Mouse (Mus musculus) forebrain, embryonic 14.5 days (tissue): ENCODE measurements around the gene Ggnbp2. TPM values are rescaled to one million over a fixed set of nuclear protein-coding genes. Genes with fewer than 3 reads are reported as not detected.

Source experiments
- ATAC-seq: fragments of 200-750 bp; cut with Nextera tagmentation; 2 replicates; pipeline ENCODE4 v1.8.0; 2017; ENCODE audit warnings: mild to moderate bottlenecking, moderate library complexity
- DNase-seq: peaks from one replicate; pipeline ENCODE4 v3.0.0-alpha.2; 2015; ENCODE audit warnings: low spot score
- H3K27ac ChIP-seq: fragments of 300-500 bp; sonication (generic); 2 replicates; pipeline ENCODE4 v1.5.1; 2014; ENCODE audit warnings: low read depth, mild to moderate bottlenecking, control low read depth, low read length, moderate library complexity
- H3K27me3 ChIP-seq: fragments of 300-500 bp; sonication (generic); replicated peaks from 2 replicates; pipeline ENCODE4 v1.6.1; 2014; ENCODE audit warnings: low read length, control low read depth, mixed read lengths; ENCODE audit not compliant: control insufficient read depth, insufficient read depth
- H3K36me3 ChIP-seq: fragments of 300-500 bp; sonication (generic); 2 replicates; pipeline ENCODE4 v1.6.1; 2014; ENCODE audit warnings: low read length, control low read depth; ENCODE audit not compliant: control insufficient read depth, insufficient read depth
- H3K4me1 ChIP-seq: fragments of 300-500 bp; sonication (generic); 2 replicates; pipeline ENCODE4 v1.6.1; 2014; ENCODE audit warnings: antibody characterized with exemption, low read length, control low read depth; ENCODE audit not compliant: control insufficient read depth, insufficient read depth
- H3K4me2 ChIP-seq: fragments of 300-500 bp; sonication (generic); 2 replicates; pipeline ENCODE4 v1.6.1; 2014; ENCODE audit warnings: mild to moderate bottlenecking, control low read depth, low read length
- H3K4me3 ChIP-seq: fragments of 300-500 bp; sonication (generic); 2 replicates; pipeline ENCODE4 v1.5.1; 2014; ENCODE audit warnings: low read depth, low read length, control low read depth
- H3K9ac ChIP-seq: fragments of 300-500 bp; sonication (generic); 2 replicates; pipeline ENCODE4 v1.6.1; 2014; ENCODE audit warnings: mild to moderate bottlenecking, low read length, control low read depth, moderate library complexity
- H3K9me3 ChIP-seq: fragments of 300-500 bp; sonication (generic); replicated peaks from 2 replicates; pipeline ENCODE4 v1.6.1; 2016; ENCODE audit warnings: low read length, control low read depth, mixed read lengths; ENCODE audit not compliant: control insufficient read depth
- WGBS: fragments of 180-500 bp; shearing (Covaris S2); extraction: QIAGEN DNeasy Blood & Tissue Kit; methylation state at CpG from one replicate; pipeline ENCODE4 v1.1.7; 2014; 5-methylcytosine and 5-hydroxymethylcytosine counted together
- polyA plus RNA-seq: library from polyadenylated mRNA; unstranded; fragments of >200 nt; fragmentation: Nextera tagmentation; extraction: Ambion mirVana; gene quantifications from 2 replicates; pipeline ENCODE4 v1.2.1, GENCODE M21; 2014

Gene Ggnbp2
- polyA plus RNA-seq, 1 experiment from 2014 or later = 55.2 TPM

- 93% methylated on average over 6 of the region's 6 CpGs for whole genome bisulfite sequencing
- no peaks in the 10 kb centered on the region for H3K9me3 ChIP-seq
- H3K36me3 ChIP-seq = peaks cover 90% of the 10 kb centered on the region
- no peak overlapping the region for H3K9ac ChIP-seq
- no peaks in the 10 kb centered on the region for H3K4me1 ChIP-seq
- DNase-seq = no peak
- H3K4me3 ChIP-seq = no peak overlapping the region
- no peak overlapping the region for H3K4me2 ChIP-seq
- H3K27me3 ChIP-seq = no peaks in the 10 kb centered on the region
- no peak overlapping the region for H3K27ac ChIP-seq
- ATAC-seq = no peak
Measured at GRCm38 (mm10) chr11:84908480-84908879, 37.9 kb upstream of the Ggnbp2 start.

DNA sequence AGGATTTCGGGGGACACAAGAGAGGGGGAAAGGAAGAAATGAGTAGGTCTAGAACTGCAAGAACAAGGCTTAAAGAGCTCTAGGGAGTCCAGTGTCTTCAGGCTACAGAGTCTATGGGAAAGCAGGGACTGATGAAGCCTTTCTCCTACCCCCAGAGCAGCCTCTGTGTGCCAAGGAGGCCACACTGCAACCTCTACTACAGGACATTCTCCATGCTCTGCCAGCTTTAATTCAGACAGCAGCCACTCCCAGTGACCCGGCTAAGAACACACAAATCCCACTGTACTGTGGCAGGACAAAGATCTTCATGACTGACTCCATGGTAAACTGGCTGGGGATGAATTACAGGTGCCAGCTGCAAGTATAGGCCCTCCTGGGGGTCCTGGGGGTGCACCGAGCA is 36.5 kb upstream of the Ggnbp2 start:
- ATAC-seq (no peak), DNase-seq (no peak)
- Histone ChIP-seq H3K4me3 (no peak overlapping the region), H3K27ac (no peak overlapping the region), H3K9ac (no peak overlapping the region), H3K36me3 (peaks cover 94% of the 10 kb centered on the region), H3K4me2 (no peak overlapping the region), H3K9me3 (no peaks in the 10 kb centered on the region), H3K27me3 (no peaks in the 10 kb centered on the region), H3K4me1 (no peaks in the 10 kb centered on the region)
- 81% methylated on average over 3 of the region's 3 CpGs for WGBS

DNA sequence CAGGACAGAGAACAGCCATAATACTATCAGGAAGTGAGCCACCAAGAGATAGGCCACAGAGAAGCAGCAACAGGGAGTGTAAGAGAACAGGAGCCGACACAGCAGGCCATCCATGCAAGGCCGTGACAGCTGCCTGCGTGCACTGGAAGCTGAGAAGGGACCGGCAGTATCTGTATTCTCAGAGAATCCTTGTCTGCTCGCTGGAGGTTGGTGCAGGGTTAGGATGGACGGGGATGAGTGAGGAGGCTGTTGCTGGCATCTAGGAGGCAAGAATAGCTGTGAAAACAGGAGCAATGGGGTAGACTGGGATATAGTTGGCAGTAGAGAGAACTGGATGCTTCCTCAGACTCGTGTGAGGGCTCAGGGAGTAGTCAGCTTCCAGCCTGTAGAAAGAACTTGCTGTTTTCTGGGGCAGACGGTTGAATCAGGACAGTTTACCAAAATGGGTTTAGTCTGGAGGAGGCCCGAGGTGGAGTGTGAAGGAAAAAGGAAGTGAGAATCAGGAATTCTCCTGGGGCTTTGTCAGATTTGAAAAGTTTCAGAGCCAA is 34.1 kb upstream of the Ggnbp2 start:
- Histone ChIP-seq H3K4me1 (no peaks in the 10 kb centered on the region), H3K9me3 (no peaks in the 10 kb centered on the region), H3K9ac (no peak overlapping the region), H3K4me3 (no peak overlapping the region), H3K36me3 (peaks cover 93% of the 10 kb centered on the region), H3K27me3 (no peaks in the 10 kb centered on the region), H3K27ac (no peak overlapping the region), H3K4me2 (no peak overlapping the region)
- WGBS = 91% methylated on average over 9 of the region's 9 CpGs
- ATAC-seq (no peak), DNase-seq (no peak)

GRCm38 (mm10) chr11:84893113-84893512 is 22.5 kb upstream of the Ggnbp2 start:
- no peak overlapping the region for H3K4me2 ChIP-seq
- no peak overlapping the region for H3K4me3 ChIP-seq
- H3K36me3 ChIP-seq = peaks cover 54% of the 10 kb centered on the region
- WGBS = 94% methylated on average over 15 of the region's 15 CpGs
- H3K27ac ChIP-seq = no peak overlapping the region
- H3K9me3 ChIP-seq = no peaks in the 10 kb centered on the region
- ATAC-seq = no peak
- H3K4me1 ChIP-seq = no peaks in the 10 kb centered on the region
- no peak overlapping the region for H3K9ac ChIP-seq
- DNase-seq = no peak
- H3K27me3 ChIP-seq = no peaks in the 10 kb centered on the region

DNA sequence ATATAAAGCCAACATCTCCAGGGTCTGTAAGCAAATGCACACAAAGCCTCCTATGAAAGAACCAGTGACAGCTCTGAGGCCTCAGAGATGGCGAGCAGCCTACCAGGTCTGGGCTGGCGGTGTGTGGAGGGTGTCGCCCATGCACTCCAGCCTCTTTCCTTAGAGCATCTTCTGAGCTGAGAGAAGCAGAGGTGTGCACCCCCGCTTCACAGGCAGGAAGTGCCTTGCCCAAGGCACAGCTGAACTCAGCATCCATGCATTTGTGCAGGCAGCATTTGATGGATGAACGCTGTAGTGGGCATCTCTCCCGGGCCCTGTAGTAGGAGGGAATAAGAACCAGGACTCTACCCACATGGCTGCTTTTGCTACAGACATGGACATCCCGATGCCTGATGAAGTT is 21.1 kb upstream of the Ggnbp2 start:
- Histone ChIP-seq H3K27me3 (no peaks in the 10 kb centered on the region), H3K9ac (no peak overlapping the region), H3K4me1 (no peaks in the 10 kb centered on the region), H3K9me3 (no peaks in the 10 kb centered on the region), H3K4me2 (no peak overlapping the region), H3K36me3 (peaks cover 53% of the 10 kb centered on the region), H3K4me3 (no peak overlapping the region), H3K27ac (no peak overlapping the region)
- DNase-seq (no peak), ATAC-seq (no peak)
- 96% methylated on average over 7 of the region's 7 CpGs for WGBS

DNA sequence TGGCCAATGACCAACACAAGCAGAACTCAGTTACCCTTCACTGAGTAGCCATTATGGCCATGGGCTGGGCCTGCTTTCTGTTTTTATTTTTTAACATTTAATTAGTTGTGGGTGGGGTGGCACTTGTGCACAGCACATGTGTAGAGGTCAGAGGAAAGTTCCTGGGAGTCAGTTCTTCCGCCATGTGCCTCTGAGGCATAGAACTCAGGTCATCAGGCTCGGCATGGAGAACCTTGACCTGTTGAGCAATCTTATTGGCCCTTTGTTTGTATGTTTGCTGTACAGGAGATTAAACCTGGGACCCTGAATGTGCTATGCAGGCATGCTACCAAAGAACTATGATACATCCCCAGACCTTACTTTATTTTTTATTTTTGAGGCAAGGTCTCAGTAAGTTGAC is 18.9 kb upstream of the Ggnbp2 start:
- WGBS = 94% methylated on average over 2 of the region's 2 CpGs
- H3K27ac ChIP-seq = no peak overlapping the region

DNA sequence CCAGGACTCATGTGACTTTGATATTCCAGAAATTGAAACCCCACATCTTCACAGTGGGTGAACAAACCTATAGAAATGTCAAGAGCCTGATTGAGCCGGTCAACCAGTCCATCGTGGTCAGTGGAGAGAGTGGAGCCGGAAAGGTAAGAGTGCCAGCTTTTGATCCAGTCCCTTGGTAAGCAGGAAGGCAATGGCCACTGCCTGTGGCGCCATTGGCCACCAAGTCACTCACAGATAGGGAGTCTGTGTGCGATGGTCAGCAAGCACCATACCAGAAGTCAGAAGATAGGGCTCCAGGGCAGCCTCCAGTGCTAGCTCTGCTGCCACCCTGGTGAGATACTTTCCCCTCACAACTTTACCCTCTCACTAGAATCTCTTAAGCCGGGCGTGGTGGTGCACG is 17.4 kb upstream of the Ggnbp2 start:
- H3K36me3 ChIP-seq = peaks cover 55% of the 10 kb centered on the region
- 96% methylated on average over 8 of the region's 8 CpGs for WGBS

More for the DNA sequence above, 18.9 kb upstream of the Ggnbp2 start:
- no peaks in the 10 kb centered on the region for H3K9me3 ChIP-seq
- no peak overlapping the region for H3K9ac ChIP-seq
- no peak overlapping the region for H3K4me2 ChIP-seq
- no peak for ATAC-seq
- H3K36me3 ChIP-seq = peaks cover 56% of the 10 kb centered on the region
- H3K27me3 ChIP-seq = no peaks in the 10 kb centered on the region
- no peaks in the 10 kb centered on the region for H3K4me1 ChIP-seq
- no peak overlapping the region for H3K4me3 ChIP-seq
- DNase-seq = no peak

GRCm38 (mm10) chr11:84886767-84887511 is 16.3 kb upstream of the Ggnbp2 start:
- Histone ChIP-seq H3K27me3 (no peaks in the 10 kb centered on the region), H3K4me2 (no peak overlapping the region), H3K4me3 (no peak overlapping the region), H3K27ac (no peak overlapping the region), H3K36me3 (peaks cover 52% of the 10 kb centered on the region), H3K9me3 (no peaks in the 10 kb centered on the region), H3K4me1 (no peaks in the 10 kb centered on the region), H3K9ac (no peak overlapping the region)
- ATAC-seq (no peak), DNase-seq (no peak)
- WGBS = 89% methylated on average over 11 of the region's 11 CpGs

More for the DNA sequence above, 17.4 kb upstream of the Ggnbp2 start:
- DNase-seq (no peak), ATAC-seq (no peak)
- H3K9me3 ChIP-seq = no peaks in the 10 kb centered on the region
- H3K4me2 ChIP-seq = no peak overlapping the region
- H3K4me3 ChIP-seq = no peak overlapping the region
- no peak overlapping the region for H3K9ac ChIP-seq
- no peak overlapping the region for H3K27ac ChIP-seq
- H3K4me1 ChIP-seq = no peaks in the 10 kb centered on the region
- no peaks in the 10 kb centered on the region for H3K27me3 ChIP-seq

- no peak overlapping the region for H3K4me3 ChIP-seq
- 93% methylated on average over 5 of the region's 5 CpGs for WGBS
- H3K27ac ChIP-seq = no peak overlapping the region
- no peaks in the 10 kb centered on the region for H3K9me3 ChIP-seq
- H3K36me3 ChIP-seq = peaks cover 45% of the 10 kb centered on the region
- no peaks in the 10 kb centered on the region for H3K27me3 ChIP-seq
- H3K9ac ChIP-seq = no peak overlapping the region
- H3K4me1 ChIP-seq = no peaks in the 10 kb centered on the region
- ATAC-seq = no peak
- DNase-seq = no peak
- no peak overlapping the region for H3K4me2 ChIP-seq
Measured at GRCm38 (mm10) chr11:84886236-84886635, 15.6 kb upstream of the Ggnbp2 start.
